Mouse (Mus musculus): ENCODE results near the gene Cdc6.

Cdc6 gene

DNA sequence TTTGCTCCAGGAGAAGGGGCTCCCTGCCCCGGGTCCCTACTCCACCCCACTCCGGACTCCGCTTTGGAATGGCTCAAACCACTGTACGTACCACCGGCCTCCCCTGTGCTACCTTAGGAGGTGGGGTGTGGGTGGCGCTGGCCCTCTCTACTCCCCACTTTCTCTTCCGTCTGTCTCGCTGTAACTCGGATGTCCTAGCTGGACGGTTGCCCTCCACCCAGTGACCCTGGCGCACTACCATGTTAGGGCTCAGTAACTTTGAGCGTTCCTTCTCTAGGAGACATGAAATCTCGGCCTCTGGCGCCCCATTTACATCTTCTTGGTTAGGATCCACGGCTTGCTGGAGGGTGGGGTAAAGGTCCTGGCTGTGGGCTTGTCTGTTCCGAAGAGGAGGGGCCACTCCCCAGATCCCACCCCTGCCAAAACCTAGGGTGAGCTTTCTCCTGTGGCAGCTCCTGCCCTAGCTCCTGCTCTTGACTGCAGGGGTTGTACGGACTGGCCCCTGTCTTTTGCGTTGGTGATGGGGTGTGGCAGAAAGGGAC, 53.5 kb downstream of the Cdc6 start:
- no peak for DNase-seq (ENCODE audit: low read depth, low spot score)

DNA sequence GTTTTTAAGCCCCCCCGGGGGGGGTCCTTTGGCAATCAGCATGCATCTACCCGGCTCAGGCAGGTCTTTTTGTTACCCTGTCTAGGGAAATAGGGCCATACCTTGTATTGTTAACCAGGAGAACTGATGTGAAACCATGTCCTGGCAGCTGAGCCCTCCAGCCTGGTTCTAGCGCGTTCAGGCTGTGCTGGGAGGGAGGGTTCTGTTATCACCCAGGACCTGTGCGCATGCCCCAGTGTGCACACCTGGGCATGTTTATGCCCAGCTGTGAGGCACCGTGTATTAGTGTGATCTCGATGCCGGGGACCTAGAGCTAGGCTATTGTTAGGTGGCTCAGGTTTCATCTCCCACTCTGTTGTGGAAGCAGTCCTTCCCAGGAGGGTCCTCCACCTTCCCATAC, 54.2 kb downstream of the Cdc6 start:
- no peak for DNase-seq (ENCODE audit: low read depth, low spot score)

GRCm38 (mm10) chr11:98962421-98963095, 55.0 kb downstream of the Cdc6 start:
- DNase-seq (ENCODE audit: low read depth, low spot score), result no peak

DNA sequence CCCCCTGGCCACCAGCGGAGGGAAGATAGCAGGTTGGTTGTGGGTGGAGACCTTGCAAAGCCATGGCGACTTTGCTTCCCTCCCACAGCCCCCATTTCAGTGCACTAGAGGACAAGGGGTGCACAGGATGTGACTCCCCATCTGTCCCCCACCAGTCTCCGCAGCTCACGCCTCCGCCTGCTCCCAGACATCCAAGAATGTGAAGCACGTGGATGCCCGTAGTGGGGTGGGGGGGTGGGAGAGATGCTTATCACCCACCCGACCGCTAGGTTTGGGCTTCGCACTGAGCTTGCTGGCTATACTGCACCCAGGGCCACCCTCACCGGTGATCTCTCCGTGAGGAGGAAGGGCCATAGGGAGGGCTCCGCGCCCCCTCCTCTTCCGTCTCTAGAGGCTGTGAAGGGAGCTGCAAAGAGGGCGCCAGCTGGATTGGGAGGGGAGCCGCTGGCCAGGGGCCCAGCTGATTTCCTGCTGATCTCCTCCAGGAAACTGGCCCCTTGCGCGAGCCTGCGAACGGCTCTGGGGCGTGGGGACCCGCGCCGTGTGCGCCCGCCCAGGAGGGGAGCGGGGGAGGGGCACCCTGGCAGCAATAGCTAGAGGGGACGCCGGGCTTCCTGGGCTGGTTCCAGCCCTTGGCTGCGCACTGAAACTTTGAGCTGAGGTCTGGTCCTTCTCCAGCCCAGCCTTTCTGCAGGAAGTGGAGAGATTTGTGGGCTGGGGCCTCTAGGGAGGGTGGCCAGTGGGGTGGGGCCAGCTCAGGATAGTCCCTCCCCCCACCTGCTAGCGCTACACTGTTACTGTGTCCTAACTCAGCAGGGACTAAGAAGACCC, 55.8 kb downstream of the Cdc6 start:
- DNase-seq (ENCODE audit: low read depth, low spot score), result no peak

DNA sequence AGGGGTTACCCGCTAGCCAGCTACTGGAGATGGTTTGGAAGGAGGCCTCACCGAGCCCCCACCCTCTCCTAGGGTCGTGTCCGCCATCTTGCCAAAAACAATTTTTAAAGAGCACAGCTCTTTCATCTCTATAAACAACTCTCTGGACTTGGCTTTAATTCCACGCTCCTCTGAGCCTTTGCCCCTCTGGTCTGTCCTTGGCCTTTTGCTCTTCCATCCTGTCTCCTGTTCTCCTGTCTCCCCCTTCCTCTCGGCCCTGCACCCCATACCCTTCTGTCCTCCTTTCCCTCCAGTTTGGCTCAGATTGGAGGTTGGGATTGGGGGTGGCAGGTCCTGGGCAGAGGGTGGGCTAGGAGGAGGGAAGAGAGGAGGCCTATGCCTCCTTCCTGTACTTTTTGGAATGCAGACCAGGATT, 56.6 kb downstream of the Cdc6 start:
- DNase-seq (ENCODE audit: low read depth, low spot score), result no peak

GRCm38 (mm10) chr11:98964616-98965415, 57.2 kb downstream of the Cdc6 start:
- DNase-seq (ENCODE audit: low read depth, low spot score), result no peak

DNA sequence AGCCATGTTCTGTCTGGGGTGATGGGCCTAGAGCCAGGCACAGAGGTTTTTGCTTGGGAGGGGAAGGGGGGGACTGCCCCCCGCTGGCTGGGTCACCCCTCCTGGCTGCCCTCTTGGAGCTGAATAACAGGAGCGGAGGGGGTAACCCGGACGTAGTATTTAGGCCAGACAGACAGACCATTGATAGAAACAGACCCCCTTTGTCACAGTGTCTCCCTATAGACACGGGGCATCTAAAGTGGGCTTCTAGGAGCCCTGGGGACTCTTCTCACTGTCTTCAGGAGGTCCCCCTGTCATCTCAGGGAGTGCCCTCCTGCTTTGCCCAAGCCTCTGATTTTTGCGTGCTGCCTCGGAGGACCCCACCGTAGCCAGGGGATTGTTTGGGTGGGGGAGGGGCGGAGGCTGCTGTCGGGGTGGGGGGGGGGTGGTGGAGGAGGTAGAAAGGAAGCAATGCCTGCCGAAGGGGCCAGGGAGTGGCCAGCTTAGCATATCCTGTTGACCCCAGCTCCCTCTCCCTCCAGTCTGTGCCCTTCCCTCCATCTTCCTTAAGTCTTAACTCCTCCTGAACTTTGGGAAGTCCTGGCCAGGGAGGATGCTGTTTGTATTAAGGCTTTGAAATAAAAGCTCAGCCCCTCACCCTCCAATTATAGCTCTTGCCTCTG, 57.9 kb downstream of the Cdc6 start:
- DNase-seq (ENCODE audit: low read depth, low spot score), result no peak

- DNase-seq (ENCODE audit: low read depth, low spot score), result no peak
These were observed 59.0 kb downstream of the Cdc6 start for GRCm38 (mm10) chr11:98966499-98967141.

- no peak for DNase-seq (ENCODE audit: low read depth, low spot score)
These were observed 60.5 kb downstream of the Cdc6 start for GRCm38 (mm10) chr11:98968079-98968478.

DNA sequence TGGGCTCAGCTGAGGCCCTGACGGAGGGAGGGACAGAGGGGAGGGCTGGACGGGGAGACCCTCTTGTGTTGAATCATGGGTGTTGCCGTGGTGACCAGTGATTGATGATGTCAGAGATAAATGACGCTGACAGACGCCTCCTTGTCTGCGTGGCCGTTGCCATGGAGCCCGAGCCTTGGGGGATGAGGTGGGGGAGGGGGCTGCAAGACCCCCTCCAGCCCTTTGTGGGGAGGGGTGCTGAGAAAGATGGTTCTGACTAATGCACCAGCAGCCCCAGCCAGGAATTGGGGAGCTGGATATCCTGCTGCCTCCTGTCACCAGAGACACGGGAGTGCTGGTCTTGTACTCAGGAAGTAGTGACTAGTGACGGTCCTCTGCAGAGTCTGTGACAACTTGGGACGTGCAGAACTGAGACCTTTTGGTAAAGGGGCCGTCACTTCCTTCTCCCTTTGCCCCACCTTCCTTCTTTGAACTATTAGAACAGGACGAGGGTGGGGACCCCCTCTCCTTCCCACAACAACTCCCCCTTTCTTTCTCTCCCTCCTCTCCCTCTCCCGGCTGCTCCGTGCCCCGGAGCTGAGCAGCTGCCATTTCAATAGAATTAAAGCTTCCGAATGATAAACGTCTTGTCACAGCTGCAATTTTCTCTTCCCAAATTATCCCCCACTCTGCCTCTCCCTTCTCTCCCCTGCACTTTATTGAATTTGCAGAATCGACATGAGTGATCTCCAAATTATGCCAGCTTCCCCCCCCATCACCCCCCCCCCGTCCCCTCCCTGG, 61.3 kb downstream of the Cdc6 start:
- DNase-seq (ENCODE audit: low read depth, low spot score), result no peak

DNA sequence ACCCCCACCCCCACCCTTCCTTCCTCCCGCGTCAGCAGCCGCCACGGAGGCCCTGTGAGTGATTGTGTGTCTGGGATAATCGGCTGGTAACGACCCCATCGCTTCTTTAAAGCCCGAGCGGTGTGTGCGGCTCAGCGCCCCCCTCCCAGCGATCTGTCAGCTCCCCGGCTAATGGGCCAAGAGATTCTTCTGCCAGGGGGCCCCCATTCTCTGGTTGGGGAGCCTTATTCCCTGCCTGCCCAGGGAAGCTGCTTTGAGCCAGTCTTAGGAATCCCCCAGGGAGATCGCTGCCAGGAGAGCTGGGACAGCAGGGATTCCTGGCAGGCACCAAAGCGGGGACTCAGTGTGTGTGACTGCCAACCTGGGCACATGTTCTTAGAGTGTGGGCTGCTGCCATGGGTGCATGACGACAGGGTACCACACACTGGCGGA, 61.9 kb downstream of the Cdc6 start:
- no peak for DNase-seq (ENCODE audit: low read depth, low spot score)

DNA sequence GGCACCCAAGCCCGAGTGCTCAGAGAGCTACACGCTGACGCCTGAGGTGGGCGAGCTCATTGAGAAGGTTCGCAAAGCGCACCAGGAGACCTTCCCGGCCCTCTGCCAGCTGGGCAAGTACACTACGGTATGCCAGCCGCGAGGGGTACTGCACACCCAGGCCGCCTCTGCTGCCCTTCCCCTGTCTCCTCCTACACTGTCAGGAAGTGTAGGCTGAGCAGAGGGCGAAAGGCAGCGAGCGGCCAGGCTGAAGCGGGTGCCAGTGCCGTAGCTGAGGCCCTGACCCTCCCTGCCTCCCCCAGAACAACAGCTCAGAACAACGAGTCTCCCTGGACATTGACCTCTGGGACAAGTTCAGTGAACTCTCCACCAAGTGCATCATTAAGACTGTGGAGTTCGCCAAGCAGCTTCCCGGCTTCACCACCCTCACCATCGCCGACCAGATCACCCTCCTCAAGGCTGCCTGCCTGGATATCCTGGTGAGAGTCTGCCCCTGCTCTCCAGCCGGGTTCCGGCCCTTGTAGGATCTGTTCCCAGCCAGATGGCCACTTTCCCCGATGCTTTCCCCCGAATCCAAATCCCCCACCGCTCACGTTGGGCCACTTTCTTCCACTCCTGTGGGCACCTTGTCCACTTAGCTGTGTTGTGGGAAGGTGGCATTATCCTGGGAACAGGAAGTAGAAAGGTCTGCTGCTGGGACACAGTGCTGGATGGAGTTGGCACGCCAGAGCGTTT, 62.8 kb downstream of the Cdc6 start:
- no peak for DNase-seq (ENCODE audit: low read depth, low spot score)

GRCm38 (mm10) chr11:98971316-98972031, 63.9 kb downstream of the Cdc6 start:
- no peak for DNase-seq (ENCODE audit: low read depth, low spot score)

GRCm38 (mm10) chr11:98972215-98972614, 64.6 kb downstream of the Cdc6 start:
- peak; percentile 32 for DNase-seq (ENCODE audit: low read depth, low spot score)

DNA sequence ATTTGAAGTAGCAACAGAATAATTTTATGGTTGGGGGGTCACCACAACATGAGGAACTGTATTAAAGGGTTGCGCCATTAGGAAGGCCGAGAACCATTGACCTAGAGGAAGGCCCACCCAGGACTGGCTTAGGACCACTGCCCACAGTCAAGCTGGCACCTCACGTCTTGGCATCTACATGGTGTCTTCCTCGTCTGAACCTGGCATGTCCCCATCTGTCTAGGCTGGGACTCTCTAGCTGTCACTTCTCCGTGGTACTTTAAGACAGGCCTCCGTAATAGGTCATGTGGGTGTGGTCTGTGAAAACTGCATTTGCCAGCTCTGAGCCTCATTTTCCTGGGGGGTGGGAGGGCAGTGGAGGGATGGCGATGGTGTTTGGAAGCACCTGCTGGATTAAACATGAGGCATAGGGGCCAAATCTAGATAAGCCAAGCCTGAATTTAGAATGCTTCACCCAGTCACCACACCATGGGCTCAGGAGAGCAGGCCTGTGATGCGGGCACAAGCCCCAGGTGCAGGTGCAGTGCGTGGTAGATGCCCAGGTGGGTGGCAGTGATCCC, 65.3 kb downstream of the Cdc6 start:
- DNase-seq (ENCODE audit: low read depth, low spot score), result no peak

Measured in c-Kit-negative CD71-positive TER-119-positive erythroid progenitor cells, embryonic 14.5 days (primary cell).